Mouse (Mus musculus) CH12.LX (cell line): ENCODE results near the gene Cd2. TPM values are rescaled to one million over a fixed set of nuclear protein-coding genes. Genes with fewer than 3 reads are reported as not detected.
A peak's percentile ranks its signal among the peaks of the same experiment; 100 is the strongest.

Source experiments
- DNase-seq: peaks from one replicate; pipeline ENCODE4 v3.0.0-alpha.2; 2013; ENCODE audit errors: extremely low read depth
- H3K27ac ChIP-seq: 2 replicates; pipeline ENCODE4 v1.5.1; 2012; ENCODE audit warnings: low read depth, mild to moderate bottlenecking, control low read depth, moderate library complexity; ENCODE audit not compliant: insufficient read depth
- H3K27me3 ChIP-seq: replicated peaks from 2 replicates; pipeline ENCODE3; 2012; ENCODE audit warnings: inconsistent platforms
- H3K36me3 ChIP-seq, 2 experiments: replicated peaks in 1 of 2; 2 replicates each; pipeline versions ENCODE3 to v1.6.1; 2012; ENCODE audit warnings: inconsistent platforms in 1 of 2, low read length in 1 of 2, mild to moderate bottlenecking in 1 of 2, mixed read lengths in 1 of 2, moderate library complexity in 1 of 2; ENCODE audit not compliant: control insufficient read depth in 1 of 2, insufficient read depth in 1 of 2
- H3K4me1 ChIP-seq, 2 experiments: 2 replicates each; pipeline ENCODE4 v1.6.1; 2012; ENCODE audit warnings: inconsistent platforms in 1 of 2, moderate library complexity in 1 of 2; ENCODE audit not compliant: insufficient read depth in 2 of 2, control insufficient read depth in 1 of 2
- H3K4me2 ChIP-seq: 2 replicates; pipeline ENCODE4 v1.6.1; 2012; ENCODE audit warnings: low read depth, mild to moderate bottlenecking, control low read depth; ENCODE audit not compliant: poor library complexity, insufficient read depth, severe bottlenecking
- H3K4me3 ChIP-seq, 3 experiments: fragments of 150-350 bp in 1 of 3; sonication (generic) in 1 of 3; replicated peaks in 1 of 3; 2 replicates each; pipeline versions ENCODE3 to v1.5.1; 2011 to 2012; ENCODE audit warnings: low read depth in 2 of 3, low read length in 2 of 3, mild to moderate bottlenecking in 2 of 3, moderate library complexity in 2 of 3, control low read depth in 1 of 3, improper control_type of control experiment in 1 of 3, inconsistent platforms in 1 of 3, mixed read lengths in 1 of 3; ENCODE audit not compliant: poor library complexity in 1 of 3
- H3K79me2 ChIP-seq: replicated peaks from 2 replicates; pipeline ENCODE4 v1.6.1; 2012; ENCODE audit warnings: mild to moderate bottlenecking, moderate library complexity; ENCODE audit not compliant: control insufficient read depth, poor library complexity, insufficient read depth, severe bottlenecking; ENCODE audit errors: extremely low read depth
- H3K9ac ChIP-seq: 2 replicates; pipeline ENCODE4 v1.6.1; 2012; ENCODE audit warnings: low read depth, mild to moderate bottlenecking, control low read depth, moderate library complexity; ENCODE audit not compliant: insufficient read depth
- H3K9me3 ChIP-seq: replicated peaks from 2 replicates; pipeline ENCODE3; 2012; ENCODE audit warnings: low read length, inconsistent platforms, mixed read lengths
- BHLHE40 ChIP-seq: IDR thresholded peaks from 2 replicates; pipeline ENCODE4 v1.6.1; 2011; ENCODE audit warnings: mild to moderate bottlenecking, low read depth, low read length, improper control_type of control experiment
- CHD1 ChIP-seq: IDR thresholded peaks from 2 replicates; pipeline ENCODE4 v1.6.1; 2012; ENCODE audit warnings: low read depth, low read length, improper control_type of control experiment, inconsistent platforms
- CHD2 ChIP-seq: IDR thresholded peaks from 2 replicates; pipeline ENCODE4 v1.6.1; 2011; ENCODE audit warnings: low read length, improper control_type of control experiment
- CTCF ChIP-seq, 2 experiments: IDR thresholded peaks in 1 of 2; conservative IDR thresholded peaks in 1 of 2; 2 replicates each; pipeline ENCODE4 v1.5.1; 2011 to 2012; ENCODE audit warnings: low read depth in 2 of 2, low read length in 2 of 2, improper control_type of control experiment in 1 of 2, inconsistent platforms in 1 of 2, mild to moderate bottlenecking in 1 of 2, moderate library complexity in 1 of 2
- E2F4 ChIP-seq: IDR thresholded peaks from 2 replicates; pipeline ENCODE4 v1.6.1; 2011; ENCODE audit warnings: low read depth, low read length, improper control_type of control experiment; ENCODE audit not compliant: insufficient replicate concordance
- ELF1 ChIP-seq: IDR thresholded peaks from 2 replicates; pipeline ENCODE4 v1.6.1; 2014; ENCODE audit warnings: low read depth, mild to moderate bottlenecking, inconsistent platforms, low read length, improper control_type of control experiment
- ETS1 ChIP-seq: conservative IDR thresholded peaks from 2 replicates; pipeline ENCODE4 v1.6.1; 2012; ENCODE audit warnings: low read depth, mild to moderate bottlenecking, inconsistent platforms, low read length, improper control_type of control experiment, moderate library complexity
- GABPA ChIP-seq: IDR thresholded peaks from 2 replicates; pipeline ENCODE4 v1.6.1; 2012; ENCODE audit warnings: low read depth, low read length, improper control_type of control experiment, inconsistent platforms; ENCODE audit not compliant: insufficient replicate concordance
- HCFC1 ChIP-seq: IDR thresholded peaks from 2 replicates; pipeline ENCODE4 v1.6.1; 2012; ENCODE audit warnings: low read depth, mild to moderate bottlenecking, inconsistent platforms, low read length, improper control_type of control experiment
- IRF4 ChIP-seq: IDR thresholded peaks from 2 replicates; pipeline ENCODE4 v1.6.1; 2014; ENCODE audit warnings: low read depth, mild to moderate bottlenecking, inconsistent platforms, low read length, improper control_type of control experiment
- JUN ChIP-seq: IDR thresholded peaks from 2 replicates; pipeline ENCODE4 v1.6.1; 2011; ENCODE audit warnings: low read depth, mild to moderate bottlenecking, low read length, improper control_type of control experiment, moderate library complexity; ENCODE audit not compliant: insufficient read depth
- JUND ChIP-seq: conservative IDR thresholded peaks from 2 replicates; pipeline ENCODE4 v1.6.1; 2011; ENCODE audit warnings: low read depth, low read length, improper control_type of control experiment
- KAT2A ChIP-seq: IDR thresholded peaks from 2 replicates; pipeline ENCODE4 v1.6.1; 2012; ENCODE audit warnings: low read length, improper control_type of control experiment, inconsistent platforms; ENCODE audit not compliant: insufficient replicate concordance
- MAFK ChIP-seq: IDR thresholded peaks from 2 replicates; pipeline ENCODE4 v1.6.1; 2011; ENCODE audit warnings: low read length, improper control_type of control experiment; ENCODE audit not compliant: insufficient replicate concordance
- MAX ChIP-seq: IDR thresholded peaks from 2 replicates; pipeline ENCODE4 v1.6.1; 2011; ENCODE audit warnings: low read length, improper control_type of control experiment
- MEF2A ChIP-seq: IDR thresholded peaks from 2 replicates; pipeline ENCODE4 v1.6.1; 2014; ENCODE audit warnings: low read depth, mild to moderate bottlenecking, inconsistent platforms, low read length, improper control_type of control experiment, borderline replicate concordance
- MXI1 ChIP-seq: IDR thresholded peaks from 2 replicates; pipeline ENCODE4 v1.6.1; 2011; ENCODE audit warnings: mild to moderate bottlenecking, low read depth, low read length, improper control_type of control experiment
- MYC ChIP-seq: IDR thresholded peaks from 2 replicates; pipeline ENCODE4 v1.6.1; 2011; ENCODE audit warnings: low read depth, mild to moderate bottlenecking, improper control_type of control experiment, low read length
- NRF1 ChIP-seq: IDR thresholded peaks from 2 replicates; pipeline ENCODE4 v1.6.1; 2014; ENCODE audit warnings: low read depth, mild to moderate bottlenecking, inconsistent platforms, low read length, improper control_type of control experiment, moderate library complexity
- POLR2AphosphoS2 ChIP-seq: IDR thresholded peaks from 2 replicates; pipeline ENCODE4 v1.6.1; 2011; ENCODE audit warnings: low read depth, low read length, improper control_type of control experiment
- RCOR1 ChIP-seq: conservative IDR thresholded peaks from 2 replicates; pipeline ENCODE4 v1.6.1; 2012; ENCODE audit warnings: low read depth, mild to moderate bottlenecking, inconsistent platforms, low read length, improper control_type of control experiment
- SIN3A ChIP-seq: IDR thresholded peaks from 2 replicates; pipeline ENCODE4 v1.6.1; 2012; ENCODE audit warnings: low read length, improper control_type of control experiment, inconsistent platforms
- SMC3 ChIP-seq: IDR thresholded peaks from 2 replicates; pipeline ENCODE4 v1.6.1; 2011; ENCODE audit warnings: low read depth, low read length, improper control_type of control experiment
- TBP ChIP-seq: conservative IDR thresholded peaks from 2 replicates; pipeline ENCODE4 v1.6.1; 2011; ENCODE audit warnings: low read depth, low read length, improper control_type of control experiment
- UBTF ChIP-seq: IDR thresholded peaks from 2 replicates; pipeline ENCODE4 v1.6.1; 2012; ENCODE audit warnings: low read depth, mild to moderate bottlenecking, inconsistent platforms, low read length, improper control_type of control experiment, moderate library complexity
- USF1 ChIP-seq: IDR thresholded peaks from 2 replicates; pipeline ENCODE4 v1.6.1; 2014; ENCODE audit warnings: low read depth, mild to moderate bottlenecking, inconsistent platforms, low read length, improper control_type of control experiment
- USF2 ChIP-seq: conservative IDR thresholded peaks from 2 replicates; pipeline ENCODE4 v1.6.1; 2011; ENCODE audit warnings: low read depth, low read length, improper control_type of control experiment
- ZKSCAN1 ChIP-seq: IDR thresholded peaks from 2 replicates; pipeline ENCODE4 v1.6.1; 2012; ENCODE audit warnings: low read depth, inconsistent platforms, low read length, improper control_type of control experiment, borderline replicate concordance
- ZNF384 ChIP-seq: IDR thresholded peaks from 2 replicates; pipeline ENCODE4 v1.6.1; 2012; ENCODE audit warnings: low read depth, low read length, improper control_type of control experiment, inconsistent platforms
- dilution Hi-C: fragments of 300-500 bp; cut with MboI; formaldehyde crosslinking; loops from 2 replicates; pipeline ENCODE4 v1.14.3; 2020; ENCODE audit warnings: low sequenced_read_pairs; ENCODE audit not compliant: extremely low pct_unique_long_range_greater_than_20kb, extremely low pct_ligation_motif_present
- in situ Hi-C: fragments of 300-500 bp; cut with MboI; formaldehyde crosslinking; loops from 3 replicates; pipeline ENCODE4 v1.14.3; 2019; ENCODE audit warnings: low sequenced_read_pairs, low pct_ligation_motif_present, low pct_unique_long_range_greater_than_20kb, mixed read lengths
- polyA plus RNA-seq: library from polyadenylated mRNA; unstranded; fragments of >175 nt; gene quantifications from 2 replicates; pipeline ENCODE4 v1.2.1, GENCODE M21; 2012; ENCODE audit warnings: low read depth; ENCODE audit not compliant: insufficient read length
- total RNA-seq, 2 experiments: library from RNA; depleted of rRNA; stranded (reverse); fragments of 300-350 nt in 1 of 2; fragments of >200 nt in 1 of 2; gene quantifications; 2 replicates each; pipeline ENCODE4 v1.2.3; 2012 to 2014

The Cd2 gene
- total and polyA plus RNA-seq, 3 experiments: 9.5 to 35.0 (median 18.0) TPM

DNA sequence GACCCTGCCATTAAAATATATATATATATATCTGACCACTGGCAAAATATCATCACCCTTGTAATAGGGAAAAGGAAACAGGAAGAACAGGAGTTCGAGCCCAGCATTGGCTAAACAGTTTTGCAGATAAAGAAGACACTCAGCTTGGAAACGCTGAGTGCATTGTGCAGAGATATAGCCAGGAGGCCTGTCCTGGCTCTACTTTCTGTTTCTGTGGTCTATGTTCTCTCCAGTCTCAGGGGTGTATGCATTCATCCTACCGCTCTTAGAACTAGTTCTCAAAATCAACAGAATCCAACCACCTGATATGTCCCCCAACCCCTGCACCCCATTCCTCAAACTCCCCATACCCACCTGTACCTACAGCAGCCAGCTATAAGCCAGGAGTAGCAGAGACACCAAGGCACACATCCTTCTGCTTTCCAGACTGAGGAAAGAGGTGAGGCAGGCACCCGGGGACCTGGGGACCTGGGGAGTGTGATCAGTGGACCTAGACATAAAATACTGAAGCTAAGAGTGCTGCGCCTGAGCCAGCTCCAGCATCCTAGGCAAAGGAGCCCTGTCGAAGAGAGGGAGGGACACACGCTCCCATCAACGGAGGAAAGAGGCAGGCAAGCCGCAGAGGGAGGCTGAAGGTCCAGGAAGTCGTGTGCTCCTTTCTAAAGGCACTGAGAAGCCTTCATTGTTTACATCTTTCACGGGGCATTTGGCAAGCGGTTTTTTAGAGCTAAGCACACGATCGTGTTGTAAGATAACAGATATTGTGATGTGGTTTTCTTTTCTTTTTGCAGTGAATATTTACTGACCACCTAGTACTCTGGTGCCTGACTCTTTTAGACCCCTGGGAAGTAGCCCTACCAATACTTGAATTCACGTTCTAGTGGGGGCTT lies 8.4 kb upstream of the Cd2 start:
- Histone ChIP-seq H3K27ac (no peak overlapping the region), H3K9ac (no peak overlapping the region)
- 0 out of 2 replicates have a peak, but pooled peaks have one; percentile 1 for TF ChIP-seq ETS1
- no peak; the same call in 1 of the 2 replicates for TF ChIP-seq SIN3A
- TF ChIP-seq, all 38 proteins: peak for 1
- Histone ChIP-seq H3K36me3 (no peaks in the 10 kb centered on the region), H3K4me1 (peaks cover 11 to 71% of the 10 kb centered on the region in 2 experiments), H3K4me2 (peak overlapping the region; percentile 32; the same call in 1 of the 2 replicates), H3K27me3 (no peaks in the 10 kb centered on the region), H3K4me3 (no peak overlapping the region), H3K9me3 (no peaks in the 10 kb centered on the region), H3K79me2 (no peaks in the 10 kb centered on the region)
- in situ Hi-C loops (no loop called here), dilution Hi-C loops (no loop called here)
- no peak for DNase-seq

DNA sequence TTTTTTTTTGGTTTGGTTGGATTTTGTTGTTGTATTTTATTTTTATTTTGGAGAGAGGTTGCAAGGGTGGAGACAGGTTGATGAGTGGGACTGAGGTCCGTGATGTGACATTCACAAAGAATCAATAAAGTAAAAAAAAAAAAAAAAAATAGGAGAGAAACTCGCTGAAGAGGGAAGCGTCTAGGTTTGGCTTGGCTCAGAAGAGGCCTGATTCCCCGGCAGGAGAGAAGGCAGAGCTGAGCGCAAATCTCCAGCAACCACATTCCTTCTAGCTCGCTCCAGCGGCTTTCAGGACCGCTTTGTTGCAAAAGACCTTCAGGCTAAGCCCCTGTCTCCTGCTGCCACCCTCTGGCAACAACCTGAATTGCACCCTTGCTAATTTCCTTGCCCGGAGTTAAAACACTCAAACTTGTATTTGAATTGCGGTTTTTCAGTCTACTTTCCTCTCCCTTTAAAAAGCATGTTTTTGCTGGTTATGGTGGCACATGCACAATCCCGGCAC lies 7.7 kb upstream of the Cd2 start:
- peak; percentile 82 for DNase-seq
- Histone ChIP-seq H3K4me3 (no peak overlapping the region), H3K4me1 (peaks cover 11 to 78% of the 10 kb centered on the region in 2 experiments), H3K9me3 (no peaks in the 10 kb centered on the region), H3K36me3 (no peaks in the 10 kb centered on the region), H3K9ac (no peak overlapping the region), H3K27ac (no peak overlapping the region), H3K79me2 (no peaks in the 10 kb centered on the region), H3K4me2 (peak overlapping the region; percentile 32; the same call in 1 of the 2 replicates), H3K27me3 (no peaks in the 10 kb centered on the region)
- dilution Hi-C loops: no loop called here
- in situ Hi-C loops: no loop called here
- TF ChIP-seq GABPA (no peak), ELF1 (no peak), ZNF384 (peak; percentile 35), CHD1 (no peak), ETS1 (0 out of 2 replicates have a peak, but pooled peaks have one; percentile 9), MEF2A (no peak; the same call in 1 of the 2 replicates), JUN (no peak), SMC3 (peak; percentile 98), USF1 (no peak), MXI1 (no peak), HCFC1 (no peak), MAFK (no peak), CHD2 (no peak), JUND (no peak), MYC (peak; percentile 64; the same call in 1 of the 2 replicates), TBP (no peak), SIN3A (peak; percentile 52), UBTF (no peak), KAT2A (no peak), USF2 (no peak), MAX (no peak), CTCF (conservative IDR thresholded peaks at IDR 0.05 in 1 of 2, IDR thresholded peaks at IDR 0.05 in 1 of 2; ENCODE audit: low read depth in 2 of 2, low read length in 2 of 2) (peak; percentile 93 to 97), POLR2AphosphoS2 (no peak), ZKSCAN1 (no peak), RCOR1 (no peak), NRF1 (no peak), BHLHE40 (0 out of 2 replicates have a peak, but pooled peaks have one; percentile 28), IRF4 (peak; percentile 62), E2F4 (no peak)
